Mouse (Mus musculus) midbrain, postnatal 0 days (tissue): ENCODE results near the gene Lnpk. TPM values are rescaled to one million over a fixed set of nuclear protein-coding genes. Genes with fewer than 3 reads are reported as not detected.

ENCODE experiments used
- ATAC-seq: fragments of 200-750 bp; cut with Nextera tagmentation; 2 replicates; pipeline ENCODE4 v1.8.0; 2017; ENCODE audit warnings: moderate number of reproducible peaks, mild to moderate bottlenecking, moderate TSS enrichment, moderate library complexity; ENCODE audit not compliant: low FRiP score
- DNase-seq: peaks from one replicate; pipeline ENCODE4 v3.0.0-alpha.2; 2015; ENCODE audit warnings: low spot score
- H3K27ac ChIP-seq: fragments of 300-500 bp; sonication (generic); 2 replicates; pipeline ENCODE4 v1.5.1; 2014; ENCODE audit warnings: low read depth, mild to moderate bottlenecking, low read length, mixed read lengths
- H3K27me3 ChIP-seq: fragments of 300-500 bp; sonication (generic); 2 replicates; pipeline ENCODE4 v1.6.1; 2014; ENCODE audit warnings: low read length, control low read depth, mixed read lengths; ENCODE audit not compliant: insufficient read depth
- H3K36me3 ChIP-seq: fragments of 300-500 bp; sonication (generic); 2 replicates; pipeline ENCODE4 v1.6.1; 2014; ENCODE audit warnings: low read length, control low read depth, mixed read lengths; ENCODE audit not compliant: insufficient read depth
- H3K4me1 ChIP-seq: fragments of 300-500 bp; sonication (generic); 2 replicates; pipeline ENCODE4 v1.6.1; 2014; ENCODE audit warnings: mild to moderate bottlenecking, control low read depth, antibody characterized with exemption, low read length, mixed read lengths; ENCODE audit not compliant: insufficient read depth
- H3K4me2 ChIP-seq: fragments of 300-500 bp; sonication (generic); 2 replicates; pipeline ENCODE4 v1.6.1; 2014; ENCODE audit warnings: low read depth, mild to moderate bottlenecking, low read length, mixed read lengths; ENCODE audit not compliant: poor library complexity, severe bottlenecking
- H3K4me3 ChIP-seq: fragments of 300-500 bp; sonication (generic); 2 replicates; pipeline ENCODE4 v1.5.1; 2014; ENCODE audit warnings: low read depth, mild to moderate bottlenecking, low read length, moderate library complexity
- H3K9ac ChIP-seq: fragments of 300-500 bp; sonication (generic); replicated peaks from 2 replicates; pipeline ENCODE4 v1.6.1; 2014; ENCODE audit warnings: mild to moderate bottlenecking, low read length, moderate library complexity, mixed read lengths; ENCODE audit not compliant: poor library complexity, severe bottlenecking
- H3K9me3 ChIP-seq: fragments of 300-500 bp; sonication (generic); 2 replicates; pipeline ENCODE4 v1.6.1; 2016; ENCODE audit warnings: low read length, control low read depth
- CTCF ChIP-seq: IDR thresholded peaks from 2 replicates; pipeline ENCODE4 v1.5.1; 2016; ENCODE audit warnings: antibody characterized with exemption, mild to moderate bottlenecking
- WGBS: fragments of 180-500 bp; shearing (Covaris S2); extraction: QIAGEN DNeasy Blood & Tissue Kit; methylation state at CpG from one replicate; pipeline ENCODE4 v1.1.7; 2014; 5-methylcytosine and 5-hydroxymethylcytosine counted together
- polyA plus RNA-seq: library from polyadenylated mRNA; unstranded; fragments of >200 nt; fragmentation: Nextera tagmentation; extraction: Ambion mirVana; gene quantifications from 2 replicates; pipeline ENCODE4 v1.2.1, GENCODE M21; 2015
- total RNA-seq: library from RNA; depleted of rRNA; stranded (reverse); fragments of >200 nt; gene quantifications from 2 replicates; pipeline ENCODE4 v1.2.3, GENCODE M21; 2014; rRNA removed

Gene Lnpk
- total and polyA plus RNA-seq, 2 experiments from 2014 or later: 40.2 to 54.6 TPM

DNA sequence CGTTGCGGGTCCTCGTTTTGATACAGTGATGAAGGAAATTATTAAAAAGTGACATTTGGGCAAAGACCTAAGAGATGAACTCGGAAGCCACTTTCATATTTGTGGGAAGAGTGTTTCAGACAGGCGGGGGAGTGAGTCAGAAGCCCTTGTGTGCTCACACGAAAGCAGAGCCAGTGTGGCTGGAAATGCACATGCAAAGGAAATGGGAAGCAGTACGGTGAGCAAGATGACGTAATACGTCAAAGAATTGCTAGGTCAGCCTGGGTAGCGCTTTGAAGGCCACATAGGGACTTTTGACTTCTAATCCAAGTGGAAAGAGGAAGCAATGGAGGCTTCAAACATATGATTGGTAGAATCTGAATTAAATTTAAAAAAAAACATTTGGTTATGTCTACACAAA lies 96.6 kb downstream of the Lnpk start:
- no peak for TF ChIP-seq CTCF
- Histone ChIP-seq H3K9me3 (no peaks in the 10 kb centered on the region), H3K27ac (no peak overlapping the region), H3K4me2 (no peak overlapping the region), H3K4me1 (no peaks in the 10 kb centered on the region), H3K27me3 (no peaks in the 10 kb centered on the region), H3K36me3 (no peaks in the 10 kb centered on the region), H3K9ac (no peak overlapping the region), H3K4me3 (no peak overlapping the region)
- no peak for ATAC-seq
- WGBS: 93% methylated on average over 10 of the region's 10 CpGs
- no peak for DNase-seq

GRCm38 (mm10) chr2:74482086-74482485 lies 97.1 kb downstream of the Lnpk start:
- Histone ChIP-seq H3K36me3 (no peaks in the 10 kb centered on the region), H3K4me3 (no peak overlapping the region), H3K27me3 (no peaks in the 10 kb centered on the region), H3K4me2 (no peak overlapping the region), H3K9ac (no peak overlapping the region), H3K9me3 (no peaks in the 10 kb centered on the region), H3K4me1 (no peaks in the 10 kb centered on the region), H3K27ac (no peak overlapping the region)
- 62% methylated on average over 10 of the region's 10 CpGs for WGBS
- no peak for TF ChIP-seq CTCF
- ATAC-seq: 0 out of 2 replicates have a peak, but pooled peaks have one; percentile 23
- no peak for DNase-seq

Other genes with a start within 250 kb of the Lnpk start
- gene Evx2, start 80.1 kb upstream of the Lnpk start, total RNA-seq: 4.2 and 6.4 TPM in 2 replicates
- gene Evx2, start 80.1 kb upstream of the Lnpk start, polyA plus RNA-seq: 0.33 and 0.42 TPM in 2 replicates
- gene Hoxd13, start 88.9 kb upstream of the Lnpk start, total RNA-seq: 0.19 TPM in 1 of 2 replicates, not detected in the other
- gene Hoxd13, start 88.9 kb upstream of the Lnpk start, polyA plus RNA-seq: not detected in 2 replicates
- not detected in 2 replicates for gene Hoxd12, start 95.6 kb upstream of the Lnpk start, total RNA-seq
- gene Hoxd12, start 95.6 kb upstream of the Lnpk start, polyA plus RNA-seq: not detected in 2 replicates
- not detected in 2 replicates for gene Hoxd11, start 100.1 kb upstream of the Lnpk start, total RNA-seq
- gene Hoxd11, start 100.1 kb upstream of the Lnpk start, polyA plus RNA-seq: not detected in 2 replicates
- 0.22 TPM in 1 of 2 replicates, not detected in the other for gene Hoxd10, start 112.5 kb upstream of the Lnpk start, total RNA-seq
- gene Hoxd10, start 112.5 kb upstream of the Lnpk start, polyA plus RNA-seq: not detected in 2 replicates
- gene Hoxd9, start 118.3 kb upstream of the Lnpk start, total RNA-seq: not detected in 2 replicates
- gene Hoxd9, start 118.3 kb upstream of the Lnpk start, polyA plus RNA-seq: not detected in 2 replicates
- gene Hoxd8, start 125.2 kb upstream of the Lnpk start, total RNA-seq: 0.05 TPM in 1 of 2 replicates, not detected in the other
- not detected in 2 replicates for gene Hoxd8, start 125.2 kb upstream of the Lnpk start, polyA plus RNA-seq
- gene Hoxd3, start 132.5 kb upstream of the Lnpk start, total RNA-seq: 11.6 TPM in 1 of 2 replicates, not detected in the other
- gene Hoxd3, start 132.5 kb upstream of the Lnpk start, polyA plus RNA-seq: not detected in 2 replicates
- 1.2 TPM in 1 of 2 replicates, not detected in the other for gene Hoxd4, start 132.5 kb upstream of the Lnpk start, total RNA-seq
- gene Hoxd4, start 132.5 kb upstream of the Lnpk start, polyA plus RNA-seq: not detected in 2 replicates
- not detected in 2 replicates for gene Gm28230, start 147.3 kb upstream of the Lnpk start, total RNA-seq
- not detected in 2 replicates for gene Gm28230, start 147.3 kb upstream of the Lnpk start, polyA plus RNA-seq
- not detected in 2 replicates for gene Hoxd1, start 183.5 kb upstream of the Lnpk start, total RNA-seq
- not detected in 2 replicates for gene Hoxd1, start 183.5 kb upstream of the Lnpk start, polyA plus RNA-seq
- 114 and 125 TPM in 2 replicates for gene Mtx2, start 246.4 kb upstream of the Lnpk start, total RNA-seq
- 146 and 151 TPM in 2 replicates for gene Mtx2, start 246.4 kb upstream of the Lnpk start, polyA plus RNA-seq